Mouse (Mus musculus): ENCODE data around the gene Axin1. TPM values are rescaled to one million over a fixed set of nuclear protein-coding genes. Genes with fewer than 3 reads are reported as not detected.

Gene Axin1
- polyA plus RNA-seq, 1 experiment from 2014 or later = 13.1 TPM

DNA sequence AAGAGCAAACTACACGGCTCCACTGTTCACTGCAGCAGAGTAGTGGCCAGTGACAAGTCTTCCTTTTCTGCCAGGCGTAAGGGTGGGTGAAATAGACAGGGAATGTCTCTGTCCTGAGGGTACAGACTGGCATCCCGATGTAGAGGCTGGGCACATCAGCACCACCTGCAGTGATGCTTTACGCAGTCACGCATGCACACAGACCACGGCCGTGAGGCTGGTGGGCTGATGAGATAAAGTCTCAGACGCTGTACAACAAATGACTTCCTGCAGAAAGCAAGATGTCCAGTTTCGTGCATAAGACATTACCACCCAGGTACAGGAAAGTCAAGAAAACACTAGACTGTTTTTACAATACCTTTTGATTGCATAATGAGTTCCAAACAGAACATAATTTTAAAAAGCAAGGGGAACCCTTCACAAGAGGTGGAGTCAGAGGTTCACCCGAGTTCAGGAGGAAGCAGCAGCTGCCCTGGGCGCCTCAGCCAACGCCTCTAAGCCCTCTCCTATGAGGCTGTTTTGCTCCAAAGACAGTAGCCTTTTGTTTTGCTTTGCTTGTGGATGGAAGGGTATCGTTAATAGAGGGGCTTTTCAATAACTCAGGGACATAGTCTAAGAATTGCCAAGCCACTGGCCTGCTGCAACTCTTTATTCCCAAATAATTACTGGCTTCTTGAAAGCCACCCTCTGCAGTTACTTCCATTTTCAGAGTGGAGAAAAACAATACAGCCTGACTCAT lies 96.8 kb downstream of the Axin1 start:
- Histone ChIP-seq H3K4me3 (replicated peaks) (no peak overlapping the region), H3K27me3 (no peaks in the 10 kb centered on the region), H3K27ac (peak overlapping the region; percentile 31; the same call in 1 of the 2 replicates), H3K36me3 (replicated peaks) (no peaks in the 10 kb centered on the region), H3K4me2 (no peak overlapping the region), H3K4me1 (peaks cover 12% of the 10 kb centered on the region; the same call in 1 of the 2 replicates), H3K9me3 (no peaks in the 10 kb centered on the region), H3K9ac (no peak overlapping the region)
- ATAC-seq (ENCODE audit: low FRiP score) = no peak
- WGBS = 53% methylated on average over 13 of the region's 13 CpGs

- ATAC-seq (ENCODE audit: low FRiP score) = no peak
- WGBS = 87% methylated on average over 10 of the region's 10 CpGs
Observed at GRCm38 (mm10) chr17:26237667-26238066, 99.2 kb downstream of the Axin1 start.

GRCm38 (mm10) chr17:26239551-26239950 lies 101.1 kb downstream of the Axin1 start:
- WGBS = 78% methylated on average over 2 of the region's 2 CpGs
- Histone ChIP-seq H3K9me3 (no peaks in the 10 kb centered on the region), H3K9ac (no peak overlapping the region), H3K4me3 (replicated peaks) (no peak overlapping the region), H3K36me3 (replicated peaks) (no peaks in the 10 kb centered on the region), H3K27ac (no peak overlapping the region), H3K4me2 (no peak overlapping the region), H3K27me3 (no peaks in the 10 kb centered on the region), H3K4me1 (peaks cover 28% of the 10 kb centered on the region)
- no peak for ATAC-seq (ENCODE audit: low FRiP score)

More at GRCm38 (mm10) chr17:26237667-26238066, 99.2 kb downstream of the Axin1 start:
- H3K27ac ChIP-seq = no peak overlapping the region
- H3K27me3 ChIP-seq = no peaks in the 10 kb centered on the region
- H3K9me3 ChIP-seq = no peaks in the 10 kb centered on the region
- H3K36me3 ChIP-seq (replicated peaks) = no peaks in the 10 kb centered on the region
- no peak overlapping the region for H3K4me3 ChIP-seq (replicated peaks)
- no peak overlapping the region for H3K9ac ChIP-seq
- peaks cover 15% of the 10 kb centered on the region for H3K4me1 ChIP-seq
- H3K4me2 ChIP-seq = no peak overlapping the region

DNA sequence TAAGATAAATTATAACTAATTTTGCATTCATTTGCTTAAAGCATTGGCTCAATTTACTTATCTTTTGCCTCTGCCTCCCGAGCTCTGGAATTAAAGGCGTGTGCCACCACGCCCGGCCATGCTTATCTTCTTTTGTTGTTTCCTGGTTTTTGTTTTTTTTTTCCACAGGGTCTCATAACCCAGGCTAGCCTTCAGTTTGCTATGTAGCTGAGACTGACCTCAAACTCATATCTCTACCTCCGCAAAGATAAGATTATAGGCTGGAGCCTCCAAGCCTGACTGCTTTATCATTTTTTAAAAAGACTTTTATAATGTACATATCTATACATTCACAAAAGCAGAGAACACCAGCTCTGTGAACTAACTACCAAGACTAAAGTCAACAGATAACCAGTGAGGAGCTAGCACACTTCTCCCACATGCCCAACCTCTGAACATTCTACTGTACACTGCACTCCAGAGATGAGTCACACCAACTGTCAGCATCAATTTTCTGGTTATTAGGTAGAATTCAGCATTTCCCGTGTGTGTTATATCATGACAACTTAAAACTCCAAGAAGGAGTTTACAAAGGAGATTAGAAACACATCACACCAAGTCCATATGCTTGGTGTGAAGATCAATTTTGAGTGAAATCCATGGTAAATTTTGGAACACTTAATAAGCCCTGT lies 101.8 kb downstream of the Axin1 start:
- Histone ChIP-seq H3K27me3 (no peaks in the 10 kb centered on the region), H3K4me1 (peaks cover 25% of the 10 kb centered on the region), H3K27ac (no peak overlapping the region), H3K9me3 (no peaks in the 10 kb centered on the region), H3K4me2 (no peak overlapping the region), H3K36me3 (replicated peaks) (no peaks in the 10 kb centered on the region), H3K9ac (no peak overlapping the region), H3K4me3 (replicated peaks) (no peak overlapping the region)
- no peak for ATAC-seq (ENCODE audit: low FRiP score)
- WGBS = 87% methylated on average over 6 of the region's 6 CpGs

GRCm38 (mm10) chr17:26240990-26241389 lies 102.5 kb downstream of the Axin1 start:
- H3K4me2 ChIP-seq = no peak overlapping the region
- no peaks in the 10 kb centered on the region for H3K27me3 ChIP-seq
- H3K4me1 ChIP-seq = peaks cover 17% of the 10 kb centered on the region
- no peak overlapping the region for H3K9ac ChIP-seq
- H3K9me3 ChIP-seq = no peaks in the 10 kb centered on the region
- no peak for ATAC-seq (ENCODE audit: low FRiP score)
- no peak overlapping the region for H3K4me3 ChIP-seq (replicated peaks)
- H3K36me3 ChIP-seq (replicated peaks) = no peaks in the 10 kb centered on the region
- no peak overlapping the region for H3K27ac ChIP-seq
- WGBS = 88% methylated on average over 6 of the region's 6 CpGs

- peak overlapping the region; percentile 63 for H3K4me3 ChIP-seq (replicated peaks)
- H3K4me2 ChIP-seq = peak overlapping the region; percentile 79
- no peaks in the 10 kb centered on the region for H3K27me3 ChIP-seq
- under 1% methylated on average over 32 of the region's 32 CpGs for WGBS
- H3K9me3 ChIP-seq = no peaks in the 10 kb centered on the region
- 0 out of 2 replicates have a peak, but pooled peaks have one; percentile 1 for ATAC-seq (ENCODE audit: low FRiP score)
- peak overlapping the region; percentile 74 for H3K9ac ChIP-seq
- H3K4me1 ChIP-seq = peaks cover 15% of the 10 kb centered on the region
- peak overlapping the region; percentile 65 for H3K27ac ChIP-seq
- H3K36me3 ChIP-seq (replicated peaks) = no peaks in the 10 kb centered on the region
Observed at GRCm38 (mm10) chr17:26243471-26244100, 105.1 kb downstream of the Axin1 start.

- peak within 1 kb of the TSS; percentile 63 for H3K4me3 ChIP-seq (replicated peaks)
- H3K4me2 ChIP-seq = peak within 1 kb of the TSS; percentile 79
- no peaks in the 10 kb centered on the region for H3K9me3 ChIP-seq
- ATAC-seq (ENCODE audit: low FRiP score) = peak; percentile 97
- H3K27ac ChIP-seq = peak within 1 kb of the TSS; percentile 65
- WGBS = 8% methylated on average over 33 of the region's 33 CpGs
- H3K27me3 ChIP-seq = no peaks in the 10 kb centered on the region
- H3K36me3 ChIP-seq (replicated peaks) = no peaks in the 10 kb centered on the region
- H3K4me1 ChIP-seq = peaks cover 15% of the 10 kb centered on the region
- H3K9ac ChIP-seq = peak within 1 kb of the TSS; percentile 74
Observed at GRCm38 (mm10) chr17:26244101-26244841, 105.8 kb downstream of the Axin1 start, which contains the start of gene Fam234a. Fam234a (minus strand) TSS chr17:26244242.

Other genes starting within 250 kb of the Axin1 start
- 35.1 and 36.5 TPM in 2 replicates for gene Rab40c, start 219.0 kb upstream of the Axin1 start, polyA plus RNA-seq (2016; fragmentation: Nextera tagmentation; extraction: Ambion mirVana)
- 51.4 and 53.0 TPM in 2 replicates for gene Pigq, start 193.8 kb upstream of the Axin1 start, polyA plus RNA-seq (2016; fragmentation: Nextera tagmentation; extraction: Ambion mirVana)
- 0.09 and 0.72 TPM in 2 replicates for gene Nhlrc4, start 193.7 kb upstream of the Axin1 start, polyA plus RNA-seq (2016; fragmentation: Nextera tagmentation; extraction: Ambion mirVana)
- gene A930017K11Rik, start 186.1 kb upstream of the Axin1 start, polyA plus RNA-seq (2016; fragmentation: Nextera tagmentation; extraction: Ambion mirVana) = 0.08 and 0.13 TPM in 2 replicates
- 30.6 and 31.7 TPM in 2 replicates for gene Capn15, start 152.9 kb upstream of the Axin1 start, polyA plus RNA-seq (2016; fragmentation: Nextera tagmentation; extraction: Ambion mirVana)
- gene Rab11fip3, start 69.1 kb upstream of the Axin1 start, polyA plus RNA-seq (2016; fragmentation: Nextera tagmentation; extraction: Ambion mirVana) = 39.3 and 39.8 TPM in 2 replicates
- gene Decr2, start 48.4 kb upstream of the Axin1 start, polyA plus RNA-seq (2016; fragmentation: Nextera tagmentation; extraction: Ambion mirVana) = 27.1 and 28.2 TPM in 2 replicates
- 58.6 and 62.9 TPM in 2 replicates for gene Nme4, start 43.1 kb upstream of the Axin1 start, polyA plus RNA-seq (2016; fragmentation: Nextera tagmentation; extraction: Ambion mirVana)
- gene Tmem8, start 25.4 kb upstream of the Axin1 start, polyA plus RNA-seq (2016; fragmentation: Nextera tagmentation; extraction: Ambion mirVana) = 2.1 and 2.6 TPM in 2 replicates
- gene Mrpl28, start 15.2 kb upstream of the Axin1 start, polyA plus RNA-seq (2016; fragmentation: Nextera tagmentation; extraction: Ambion mirVana) = 208 and 218 TPM in 2 replicates
- 0.29 and 0.67 TPM in 2 replicates for gene Pdia2, start 60.4 kb downstream of the Axin1 start, polyA plus RNA-seq (2016; fragmentation: Nextera tagmentation; extraction: Ambion mirVana)
- gene Rgs11, start 64.3 kb downstream of the Axin1 start, polyA plus RNA-seq (2016; fragmentation: Nextera tagmentation; extraction: Ambion mirVana) = 2.4 and 3.8 TPM in 2 replicates
- gene Arhgdig, start 69.1 kb downstream of the Axin1 start, polyA plus RNA-seq (2016; fragmentation: Nextera tagmentation; extraction: Ambion mirVana) = 10.5 and 10.6 TPM in 2 replicates
- 19.7 and 24.4 TPM in 2 replicates for gene Fam234a, start 105.6 kb downstream of the Axin1 start, polyA plus RNA-seq (2016; fragmentation: Nextera tagmentation; extraction: Ambion mirVana)
- 148 and 151 TPM in 2 replicates for gene Luc7l, start 114.2 kb downstream of the Axin1 start, polyA plus RNA-seq (2016; fragmentation: Nextera tagmentation; extraction: Ambion mirVana)